ENCODE assay signal across 15 mouse cellular contexts in genomic region chr15:84641948-84642347, GRCm38 (mm10). TPM values are rescaled to one million over a fixed set of nuclear protein-coding genes. Genes with fewer than 3 reads are reported as not detected.
DNase-seq lines count a peak whose midpoint lies in the region; ATAC-seq and TF ChIP-seq lines count a peak whose summit lies in the region.
"Had no signal": no experiment of that assay in that cellular context is flagged by ENCODE, and none has a peak within 500 bp of the region (broad histone marks: within the 10 kb centered on the region; RNA-seq: fewer than 3 reads in every experiment).

No protein-coding gene starts in this region.

- intact Hi-C loops in gastrocnemius, adult 2 months (cut with DNase I): no loop called here
- intact Hi-C loops in heart, postnatal 10 days (cut with DNase I): no loop called here

- H3K36me3 ChIP-seq in forebrain, embryonic 11.5 days (ENCODE audit: control insufficient read depth, insufficient read depth, low read length): no peaks in the 10 kb centered on the region
- H3K36me3 ChIP-seq: embryonic facial prominence, embryonic 13.5 days had no signal

- H3K4me3 ChIP-seq in gastrocnemius, adult 2 months: no peak overlapping the region
- H3K4me3 ChIP-seq in forebrain, embryonic 11.5 days (ENCODE audit: low read depth, low read length): no peak overlapping the region
- H3K4me3 ChIP-seq: embryonic facial prominence, embryonic 13.5 days; forebrain, embryonic 13.5 days; left cerebral cortex, adult 2 months had no signal

- no peak overlapping the region for H3K9ac ChIP-seq in forebrain, embryonic 11.5 days (ENCODE audit: low read length)
- H3K9ac ChIP-seq: embryonic facial prominence, embryonic 13.5 days; forebrain, embryonic 13.5 days; liver, postnatal 0 days had no signal

- H3K4me2 ChIP-seq in forebrain, embryonic 11.5 days (ENCODE audit: low read depth, low read length, severe bottlenecking): no peak overlapping the region
- H3K4me2 ChIP-seq: embryonic facial prominence, embryonic 13.5 days; forebrain, embryonic 13.5 days had no signal

- H3K27ac ChIP-seq in gastrocnemius, adult 2 months: peak overlapping the region; percentile 84
- H3K27ac ChIP-seq in forebrain, embryonic 11.5 days (ENCODE audit: low read depth, low read length): no peak overlapping the region
- H3K27ac ChIP-seq: embryonic facial prominence, embryonic 13.5 days; forebrain, embryonic 13.5 days; left cerebral cortex, adult 2 months had no signal

- no peak for TF ChIP-seq CTCF in gastrocnemius, adult 2 months (IDR thresholded peaks at IDR 0.05)

- H3K9me3 ChIP-seq in forebrain, embryonic 11.5 days (ENCODE audit: control insufficient read depth, low read length): no peaks in the 10 kb centered on the region
- H3K9me3 ChIP-seq: embryonic facial prominence, embryonic 13.5 days; forebrain, embryonic 13.5 days had no signal

- no peaks in the 10 kb centered on the region; the same call in 1 of the 2 replicates for H3K4me1 ChIP-seq in forebrain, embryonic 11.5 days (replicated peaks; ENCODE audit: control insufficient read depth, insufficient read depth, low read length)
- H3K4me1 ChIP-seq: forebrain, embryonic 13.5 days had no signal

- H3K27me3 ChIP-seq in forebrain, embryonic 11.5 days (ENCODE audit: control insufficient read depth, insufficient read depth, low read length): no peaks in the 10 kb centered on the region
- H3K27me3 ChIP-seq: embryonic facial prominence, embryonic 13.5 days; forebrain, embryonic 13.5 days had no signal

- DNase-seq in gastrocnemius, adult 2 months: peak; percentile 53
- DNase-seq in gastrocnemius, adult 8-10 months (ENCODE audit: low spot score in 2 of 2): no peak
- peak; percentile 9 to 24 for DNase-seq in lung, adult 18-20 months
- no peak for DNase-seq in lung, postnatal 4 days
- DNase-seq in Muller cell, postnatal 12 days (ENCODE audit: inconsistent ontology term): peak; percentile 18
- peak; percentile 59 to 71 for DNase-seq in heart, postnatal 10 days
- DNase-seq in cerebellum, postnatal 25 days: no peak
- no peak for DNase-seq in forebrain, embryonic 11.5 days (ENCODE audit: low spot score)
- DNase-seq: cerebellum, adult 11 months; kidney, adult 9 months; liver, postnatal 0 days; thymus, postnatal 25 days had no signal

- no peak for ATAC-seq in forebrain, embryonic 11.5 days (replicated peaks; ENCODE audit: low FRiP score)
- ATAC-seq: forebrain, embryonic 13.5 days; liver, postnatal 0 days had no signal

- WGBS in forebrain, embryonic 11.5 days: 100% methylated on average over 1 of the region's 1 CpGs

RNA-seq across cellular contexts. Expression of gene Prr5, which starts 27.5 kb away (rescaled TPM):
- total RNA-seq in gastrocnemius, adult 2 months (2021): 1 to 10 TPM; 3.0 to 4.3 TPM
- total RNA-seq in gastrocnemius, adult 8-10 months (2022): 1 to 10 TPM; 1.1 to 3.5 (median 2.3) TPM
- 10 to 100 TPM in 1 of 2 experiments, 1 to 10 TPM in 1; 7.0 to 11.9 TPM for total RNA-seq in heart, postnatal 10 days (2021)
- 10.0 and 12.3 TPM in 2 replicates for polyA plus RNA-seq in forebrain, embryonic 11.5 days (2014; fragmentation: Nextera tagmentation; extraction: Ambion mirVana)

Comparison
In these comparisons a context has a peak if more than half of its experiments do, and no peak if none do; other contexts are left out.
1. DNase-seq: peak in gastrocnemius, adult 2 months (single experiment), lung, adult 18-20 months (2 of 2), Muller cell, postnatal 12 days (single experiment) and heart, postnatal 10 days (2 of 2); none in gastrocnemius, adult 8-10 months (0 of 2), lung, postnatal 4 days (0 of 2), cerebellum, postnatal 25 days (0 of 2) and forebrain, embryonic 11.5 days (single experiment).